In the genomic region with DNA sequence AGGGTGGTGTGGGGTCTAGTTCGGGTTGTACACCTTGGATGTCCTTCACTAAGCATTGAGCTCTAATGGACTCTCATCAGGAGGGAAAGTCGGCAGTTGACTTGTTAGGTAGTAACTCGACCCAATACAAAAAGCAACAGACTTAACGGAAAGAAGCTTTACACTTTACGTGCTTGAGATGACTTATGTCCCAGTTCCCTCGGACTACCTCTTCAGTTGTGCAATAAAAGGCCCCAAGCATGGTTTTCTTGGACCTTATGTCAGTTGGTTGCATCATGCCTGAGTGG, we compare ENCODE assay signal across 8 mouse cellular contexts. TPM values are rescaled to one million over a fixed set of nuclear protein-coding genes. Genes with fewer than 3 reads are reported as not detected.
DNase-seq lines count a peak whose midpoint lies in the region; ATAC-seq lines count a peak whose summit lies in the region.

No protein-coding gene starts in this region.

- H3K4me2 ChIP-seq in heart, embryonic 15.5 days = peak overlapping the region; percentile 83
- H3K4me2 ChIP-seq in hindbrain, embryonic 16.5 days (ENCODE audit: low read length) = peak overlapping the region; percentile 87
- peak overlapping the region; percentile 65 for H3K4me2 ChIP-seq in midbrain, embryonic 14.5 days (ENCODE audit: low read length)

- peak overlapping the region; percentile 82 for H3K4me3 ChIP-seq in heart, embryonic 15.5 days
- peak overlapping the region; percentile 97 for H3K4me3 ChIP-seq in brown adipose tissue, adult 24 weeks (ENCODE audit: insufficient read depth, low read depth, low read length)
- peak overlapping the region; percentile 91 for H3K4me3 ChIP-seq in hindbrain, embryonic 16.5 days (ENCODE audit: low read length)
- peak overlapping the region; percentile 95 for H3K4me3 ChIP-seq in midbrain, embryonic 14.5 days (replicated peaks; ENCODE audit: low read depth, low read length)

- peaks cover 41% of the 10 kb centered on the region for H3K4me1 ChIP-seq in heart, embryonic 15.5 days (replicated peaks)
- peaks cover 5% of the 10 kb centered on the region; the same call in 1 of the 2 replicates for H3K4me1 ChIP-seq in brown adipose tissue, adult 24 weeks (ENCODE audit: control insufficient read depth, insufficient read depth, insufficient read length, low read length)
- H3K4me1 ChIP-seq in hindbrain, embryonic 16.5 days (ENCODE audit: control insufficient read depth, insufficient read depth, low read depth, low read length) = peaks cover 25% of the 10 kb centered on the region
- H3K4me1 ChIP-seq in midbrain, embryonic 14.5 days (ENCODE audit: control insufficient read depth, insufficient read depth, low read length) = peaks cover 35% of the 10 kb centered on the region

- H3K9me3 ChIP-seq in heart, embryonic 15.5 days (replicated peaks) = no peaks in the 10 kb centered on the region
- H3K9me3 ChIP-seq in hindbrain, embryonic 16.5 days (ENCODE audit: control insufficient read depth, low read length) = no peaks in the 10 kb centered on the region
- no peaks in the 10 kb centered on the region for H3K9me3 ChIP-seq in midbrain, embryonic 14.5 days (ENCODE audit: control insufficient read depth, low read length)

- no peak for ATAC-seq in heart, embryonic 15.5 days (replicated peaks; ENCODE audit: insufficient number of reproducible peaks, insufficient read depth, low FRiP score, low read depth)
- no peak for ATAC-seq in hindbrain, embryonic 16.5 days
- no peak for ATAC-seq in midbrain, embryonic 14.5 days (ENCODE audit: low FRiP score, low TSS enrichment)

- H3K27ac ChIP-seq in heart, embryonic 15.5 days = peak overlapping the region; percentile 100
- H3K27ac ChIP-seq in brown adipose tissue, adult 24 weeks (replicated peaks; ENCODE audit: low read depth, low read length) = peak overlapping the region; percentile 98
- peak overlapping the region; percentile 99 for H3K27ac ChIP-seq in hindbrain, embryonic 16.5 days (ENCODE audit: low read depth, low read length)
- H3K27ac ChIP-seq in midbrain, embryonic 14.5 days (replicated peaks; ENCODE audit: low read depth, low read length) = peak overlapping the region; percentile 100

- WGBS in heart, embryonic 15.5 days = under 1% methylated on average over 6 of the region's 6 CpGs
- 1% methylated on average over 6 of the region's 6 CpGs for WGBS in hindbrain, embryonic 16.5 days
- 0% methylated on average over 6 of the region's 6 CpGs for WGBS in midbrain, embryonic 14.5 days

- H3K27me3 ChIP-seq in heart, embryonic 15.5 days = no peaks in the 10 kb centered on the region
- H3K27me3 ChIP-seq in hindbrain, embryonic 16.5 days (replicated peaks; ENCODE audit: control insufficient read depth, insufficient read depth, low read length) = no peaks in the 10 kb centered on the region
- no peaks in the 10 kb centered on the region for H3K27me3 ChIP-seq in midbrain, embryonic 14.5 days (ENCODE audit: control insufficient read depth, insufficient read depth, low read length)

- no peak for DNase-seq in heart, adult 18-20 months
- no peak for DNase-seq in midbrain, embryonic 14.5 days
- DNase-seq in cerebellum, postnatal 4 days (ENCODE audit: low spot score in 2 of 2) = no peak
- DNase-seq in natural killer cell, adult 2 months (ENCODE audit: low spot score in 2 of 2) = no peak
- DNase-seq in spleen, postnatal 10 days (ENCODE audit: low spot score in 2 of 2) = no peak

- peak overlapping the region; percentile 92 for H3K9ac ChIP-seq in heart, embryonic 15.5 days
- peak overlapping the region; percentile 76 for H3K9ac ChIP-seq in hindbrain, embryonic 16.5 days (ENCODE audit: low read depth, low read length)
- H3K9ac ChIP-seq in midbrain, embryonic 14.5 days (replicated peaks; ENCODE audit: low read length) = peak overlapping the region; percentile 99

- H3K36me3 ChIP-seq in heart, embryonic 15.5 days = peaks cover 10% of the 10 kb centered on the region; the same call in 1 of the 2 replicates
- H3K36me3 ChIP-seq in hindbrain, embryonic 16.5 days (ENCODE audit: control insufficient read depth, insufficient read depth, low read length) = no peaks in the 10 kb centered on the region; the same call in 1 of the 2 replicates
- H3K36me3 ChIP-seq in midbrain, embryonic 14.5 days (ENCODE audit: control insufficient read depth, insufficient read depth, low read length) = peaks cover 15% of the 10 kb centered on the region

RNA-seq across cellular contexts. Expression of gene Btf3l4, which starts 0.4 kb away (rescaled TPM):
- polyA plus RNA-seq in heart, embryonic 15.5 days (2015; fragmentation: Nextera tagmentation; extraction: Ambion mirVana) = 135 and 166 TPM in 2 replicates
- 10 to 100 TPM; 73.1 to 75.0 TPM for total RNA-seq in heart, adult 18-20 months (2021)
- polyA plus RNA-seq in brown adipose tissue, adult 24 weeks (2012; ENCODE audit: insufficient read depth, insufficient read length, missing spikeins) = 142 and 218 TPM in 2 replicates
- polyA plus RNA-seq in hindbrain, embryonic 16.5 days (2015; fragmentation: Nextera tagmentation; extraction: Ambion mirVana) = 129 and 147 TPM in 2 replicates
- polyA plus RNA-seq in midbrain, embryonic 14.5 days (2014; fragmentation: Nextera tagmentation; extraction: Ambion mirVana) = 243 and 255 TPM in 2 replicates

RNA-seq across cellular contexts. Expression of gene Txndc12, which starts 0.6 kb away (rescaled TPM):
- polyA plus RNA-seq in heart, embryonic 15.5 days (2015; fragmentation: Nextera tagmentation; extraction: Ambion mirVana) = 107 and 122 TPM in 2 replicates
- 10 to 100 TPM; 28.0 to 28.7 TPM for total RNA-seq in heart, adult 18-20 months (2021)
- 55.8 and 58.7 TPM in 2 replicates for polyA plus RNA-seq in brown adipose tissue, adult 24 weeks (2012; ENCODE audit: insufficient read depth, insufficient read length, missing spikeins)
- polyA plus RNA-seq in hindbrain, embryonic 16.5 days (2015; fragmentation: Nextera tagmentation; extraction: Ambion mirVana) = 68.7 and 70.4 TPM in 2 replicates
- polyA plus RNA-seq in midbrain, embryonic 14.5 days (2014; fragmentation: Nextera tagmentation; extraction: Ambion mirVana) = 72.8 and 79.0 TPM in 2 replicates

RNA-seq across cellular contexts. Expression of gene Kti12, which starts 13.8 kb away (rescaled TPM):
- polyA plus RNA-seq in heart, embryonic 15.5 days (2015; fragmentation: Nextera tagmentation; extraction: Ambion mirVana) = 21.3 and 28.2 TPM in 2 replicates
- total RNA-seq in heart, adult 18-20 months (2021) = 10 to 100 TPM; 25.4 to 25.5 TPM
- 15.4 and 16.7 TPM in 2 replicates for polyA plus RNA-seq in brown adipose tissue, adult 24 weeks (2012; ENCODE audit: insufficient read depth, insufficient read length, missing spikeins)
- 26.1 and 27.7 TPM in 2 replicates for polyA plus RNA-seq in hindbrain, embryonic 16.5 days (2015; fragmentation: Nextera tagmentation; extraction: Ambion mirVana)
- 24.4 and 27.6 TPM in 2 replicates for polyA plus RNA-seq in midbrain, embryonic 14.5 days (2014; fragmentation: Nextera tagmentation; extraction: Ambion mirVana)

RNA-seq across cellular contexts. Expression of gene A730015C16Rik, which starts 14.6 kb away (rescaled TPM):
- polyA plus RNA-seq in heart, embryonic 15.5 days (2015; fragmentation: Nextera tagmentation; extraction: Ambion mirVana) = 1.3 and 1.8 TPM in 2 replicates
- not detected for total RNA-seq in heart, adult 18-20 months (2021)
- polyA plus RNA-seq in brown adipose tissue, adult 24 weeks (2012; ENCODE audit: insufficient read depth, insufficient read length, missing spikeins) = not detected in 2 replicates
- 0.66 and 1.0 TPM in 2 replicates for polyA plus RNA-seq in hindbrain, embryonic 16.5 days (2015; fragmentation: Nextera tagmentation; extraction: Ambion mirVana)
- polyA plus RNA-seq in midbrain, embryonic 14.5 days (2014; fragmentation: Nextera tagmentation; extraction: Ambion mirVana) = 1.8 and 2.2 TPM in 2 replicates

RNA-seq across cellular contexts. Expression of gene Rab3b, which starts 45.1 kb away (rescaled TPM):
- polyA plus RNA-seq in heart, embryonic 15.5 days (2015; fragmentation: Nextera tagmentation; extraction: Ambion mirVana) = 4.5 and 11.2 TPM in 2 replicates
- 1 to 10 TPM in 1 of 2 experiments, under 1 TPM in 1; 0.60 to 1.6 TPM for total RNA-seq in heart, adult 18-20 months (2021)
- polyA plus RNA-seq in brown adipose tissue, adult 24 weeks (2012; ENCODE audit: insufficient read depth, insufficient read length, missing spikeins) = not detected in 2 replicates
- polyA plus RNA-seq in hindbrain, embryonic 16.5 days (2015; fragmentation: Nextera tagmentation; extraction: Ambion mirVana) = 217 and 249 TPM in 2 replicates
- 110 and 140 TPM in 2 replicates for polyA plus RNA-seq in midbrain, embryonic 14.5 days (2014; fragmentation: Nextera tagmentation; extraction: Ambion mirVana)
